Mouse (Mus musculus) midbrain, embryonic 15.5 days (tissue): Measurements from ENCODE around the gene Sult1b1. TPM values are rescaled to one million over a fixed set of nuclear protein-coding genes. Genes with fewer than 3 reads are reported as not detected.
"Not testable (repeated sequence)": the region's sequence is repeated elsewhere in the genome, so short reads cannot be mapped to it uniquely, and the experiment has no call there.

Source experiments
- ATAC-seq: fragments of 200-750 bp; cut with Nextera tagmentation; replicated peaks from 2 replicates; pipeline ENCODE4 v1.8.0; 2017; ENCODE audit warnings: moderate TSS enrichment
- H3K27ac ChIP-seq: fragments of 300-500 bp; sonication (generic); 2 replicates; pipeline ENCODE4 v1.5.1; 2015; ENCODE audit warnings: mild to moderate bottlenecking, inconsistent platforms
- H3K27me3 ChIP-seq: fragments of 300-500 bp; sonication (generic); replicated peaks from 2 replicates; pipeline ENCODE4 v1.6.1; 2015; ENCODE audit warnings: inconsistent platforms
- H3K36me3 ChIP-seq: fragments of 300-500 bp; sonication (generic); replicated peaks from 2 replicates; pipeline ENCODE4 v1.6.1; 2015; ENCODE audit warnings: inconsistent platforms
- H3K4me1 ChIP-seq: fragments of 300-500 bp; sonication (generic); 2 replicates; pipeline ENCODE4 v1.6.1; 2015; ENCODE audit warnings: inconsistent platforms
- H3K4me2 ChIP-seq: fragments of 300-500 bp; sonication (generic); 2 replicates; pipeline ENCODE4 v1.6.1; 2015; ENCODE audit warnings: inconsistent platforms, mild to moderate bottlenecking, moderate library complexity
- H3K4me3 ChIP-seq: fragments of 300-500 bp; sonication (generic); 2 replicates; pipeline ENCODE4 v1.5.1; 2015; ENCODE audit warnings: mild to moderate bottlenecking, inconsistent platforms
- H3K9ac ChIP-seq: fragments of 300-500 bp; sonication (generic); 2 replicates; pipeline ENCODE4 v1.6.1; 2015; ENCODE audit warnings: mild to moderate bottlenecking, inconsistent platforms
- H3K9me3 ChIP-seq: fragments of 300-500 bp; sonication (generic); 2 replicates; pipeline ENCODE4 v1.6.1; 2016; ENCODE audit warnings: inconsistent platforms
- WGBS: fragments of 180-500 bp; shearing (Covaris S2); methylation state at CpG from one replicate; pipeline ENCODE4 v1.1.7; 2015; ENCODE audit warnings: mixed read lengths; 5-methylcytosine and 5-hydroxymethylcytosine counted together
- polyA plus RNA-seq: library from polyadenylated mRNA; unstranded; fragments of >200 nt; fragmentation: Nextera tagmentation; extraction: Ambion mirVana; gene quantifications from 2 replicates; pipeline ENCODE4 v1.2.1, GENCODE M21; 2015

The Sult1b1 gene
- polyA plus RNA-seq, 1 experiment from 2014 or later, result not detected

DNA sequence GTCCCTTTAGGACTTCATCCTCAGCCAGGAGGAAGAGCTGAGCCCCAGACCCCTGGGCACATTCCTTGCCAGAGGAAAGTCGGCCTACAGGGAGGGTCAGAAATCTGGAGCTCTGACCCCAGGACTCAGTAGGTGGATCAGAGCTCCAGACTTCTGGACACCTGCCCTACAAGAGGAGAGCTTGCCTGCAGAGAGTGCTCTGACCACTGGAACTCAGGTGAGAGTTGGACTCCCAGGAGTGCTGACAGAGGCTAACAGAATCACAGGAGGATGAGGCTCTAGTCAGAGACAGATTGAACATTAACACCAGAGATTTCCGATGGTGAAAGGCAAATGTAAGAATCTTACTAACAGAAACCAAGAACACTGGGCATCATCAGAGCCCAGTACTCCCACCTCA lies 14.4 kb downstream of the Sult1b1 start:
- not testable (repeated sequence) for H3K9me3 ChIP-seq, H3K27me3 ChIP-seq

DNA sequence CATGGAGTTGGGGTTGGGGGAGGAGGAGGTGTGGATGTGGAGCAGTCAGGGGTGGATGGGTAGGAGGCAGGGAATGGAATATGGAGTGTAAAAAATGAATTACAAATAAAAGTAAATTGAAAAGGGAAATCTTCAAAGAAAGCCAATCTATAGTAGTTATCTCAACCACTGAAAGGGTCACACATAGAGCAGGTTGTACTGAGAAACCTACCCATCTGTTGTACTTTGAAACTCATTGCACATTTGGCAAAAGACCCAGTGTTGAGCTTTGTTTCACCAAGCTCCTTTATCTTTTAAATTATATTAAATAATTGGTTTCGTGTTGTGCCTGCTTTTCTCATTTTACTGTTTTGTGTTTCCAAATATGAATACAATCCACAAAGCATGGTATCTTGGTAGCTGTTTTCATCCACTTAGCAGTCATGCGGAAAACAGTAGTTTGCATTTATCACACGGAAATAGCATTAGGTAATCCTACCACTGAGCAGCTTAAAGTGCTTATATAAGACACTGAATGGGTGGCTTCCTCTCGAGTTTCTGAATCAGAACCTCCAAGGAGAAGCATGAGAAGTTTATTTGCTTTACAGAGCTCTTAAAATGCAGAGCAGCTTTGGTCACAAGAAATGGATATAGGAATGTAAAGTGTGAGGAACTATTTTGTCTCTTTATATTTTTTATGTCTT lies 32.1 kb downstream of the Sult1b1 start:
- Histone ChIP-seq H3K9ac (no peak overlapping the region), H3K9me3 (no peaks in the 10 kb centered on the region), H3K36me3 (no peaks in the 10 kb centered on the region), H3K27ac (no peak overlapping the region), H3K27me3 (no peaks in the 10 kb centered on the region), H3K4me3 (no peak overlapping the region), H3K4me2 (no peak overlapping the region), H3K4me1 (no peaks in the 10 kb centered on the region)
- 46% methylated on average over 4 of the region's 4 CpGs for WGBS
- no peak for ATAC-seq

More for the DNA sequence above, 14.4 kb downstream of the Sult1b1 start:
- H3K4me2 ChIP-seq, H3K9ac ChIP-seq, H3K4me3 ChIP-seq, H3K36me3 ChIP-seq, H3K27ac ChIP-seq, ATAC-seq, H3K4me1 ChIP-seq: not testable (repeated sequence)
- WGBS, result 89% methylated on average over 2 of the region's 2 CpGs

DNA sequence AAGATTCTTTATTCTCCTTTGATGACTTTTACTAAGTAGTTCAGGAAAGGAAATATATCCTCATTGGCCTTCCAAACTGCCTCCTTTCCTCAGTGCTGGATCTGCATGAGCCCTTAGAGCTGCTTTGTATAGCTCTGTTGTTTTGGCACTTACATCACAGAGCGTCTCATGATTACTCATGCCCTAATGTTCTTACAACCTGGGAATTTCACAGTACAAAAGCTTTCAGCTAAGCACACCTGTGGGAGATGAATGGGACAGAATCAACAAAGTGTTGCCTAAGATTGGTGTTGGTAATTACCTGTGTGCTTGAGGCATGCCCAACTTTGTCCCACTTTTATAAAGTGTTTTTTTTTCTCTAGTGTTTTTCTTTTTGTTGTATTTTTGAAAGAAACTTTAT lies 35.3 kb downstream of the Sult1b1 start:
- Histone ChIP-seq H3K4me3 (no peak overlapping the region), H3K9ac (no peak overlapping the region), H3K9me3 (no peaks in the 10 kb centered on the region), H3K27ac (no peak overlapping the region), H3K27me3 (no peaks in the 10 kb centered on the region), H3K36me3 (no peaks in the 10 kb centered on the region), H3K4me2 (no peak overlapping the region), H3K4me1 (no peaks in the 10 kb centered on the region)
- 58% methylated on average over 1 of the region's 1 CpGs for WGBS
- no peak for ATAC-seq

DNA sequence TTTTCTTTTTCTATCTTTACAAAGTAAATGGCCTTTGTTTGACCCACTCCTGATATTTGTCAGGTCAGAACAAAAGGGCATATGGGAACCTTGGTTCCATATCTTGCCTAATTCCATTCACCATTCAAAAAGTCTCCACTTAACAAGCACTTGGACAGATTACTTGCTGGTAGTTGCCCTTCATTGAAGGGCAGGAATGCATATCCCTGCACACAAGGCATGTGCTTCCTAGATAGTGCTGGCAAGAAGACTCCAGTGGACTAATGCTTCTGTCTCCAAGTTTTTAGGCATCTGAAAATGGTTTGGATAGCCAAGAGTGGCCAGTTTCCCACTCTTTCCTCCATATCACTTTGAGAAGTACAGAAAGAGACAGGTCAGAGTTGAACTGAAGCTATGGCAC lies 38.7 kb downstream of the Sult1b1 start:
- H3K27ac ChIP-seq, result no peak overlapping the region
- no peak for ATAC-seq
- no peaks in the 10 kb centered on the region for H3K4me1 ChIP-seq
- no peak overlapping the region for H3K4me3 ChIP-seq
- H3K36me3 ChIP-seq, result no peaks in the 10 kb centered on the region
- no peaks in the 10 kb centered on the region for H3K27me3 ChIP-seq
- no peak overlapping the region for H3K9ac ChIP-seq
- H3K9me3 ChIP-seq, result no peaks in the 10 kb centered on the region
- no peak overlapping the region for H3K4me2 ChIP-seq

DNA sequence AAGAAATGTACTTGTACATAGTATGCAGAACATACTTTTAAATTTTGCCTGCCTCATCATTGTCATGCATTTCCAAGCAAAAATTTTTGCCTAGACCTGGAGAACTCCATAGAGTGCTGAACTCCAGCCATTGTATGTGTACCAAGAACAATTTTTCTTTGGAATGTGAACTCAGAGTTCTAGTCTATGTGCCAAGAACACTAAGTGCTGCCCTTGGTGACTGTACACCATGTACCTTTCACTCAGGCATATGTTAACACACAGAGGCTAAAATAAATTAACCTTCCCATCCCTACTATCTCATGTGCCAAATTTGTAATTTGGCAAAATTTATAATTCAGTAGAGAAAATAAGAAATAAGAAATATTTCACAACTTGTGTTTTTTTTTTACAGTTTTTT lies 39.1 kb downstream of the Sult1b1 start:
- Histone ChIP-seq H3K27me3 (no peaks in the 10 kb centered on the region), H3K9ac (no peak overlapping the region), H3K9me3 (no peaks in the 10 kb centered on the region), H3K4me2 (no peak overlapping the region), H3K27ac (no peak overlapping the region), H3K4me1 (no peaks in the 10 kb centered on the region), H3K4me3 (no peak overlapping the region), H3K36me3 (no peaks in the 10 kb centered on the region)
- no peak for ATAC-seq

DNA sequence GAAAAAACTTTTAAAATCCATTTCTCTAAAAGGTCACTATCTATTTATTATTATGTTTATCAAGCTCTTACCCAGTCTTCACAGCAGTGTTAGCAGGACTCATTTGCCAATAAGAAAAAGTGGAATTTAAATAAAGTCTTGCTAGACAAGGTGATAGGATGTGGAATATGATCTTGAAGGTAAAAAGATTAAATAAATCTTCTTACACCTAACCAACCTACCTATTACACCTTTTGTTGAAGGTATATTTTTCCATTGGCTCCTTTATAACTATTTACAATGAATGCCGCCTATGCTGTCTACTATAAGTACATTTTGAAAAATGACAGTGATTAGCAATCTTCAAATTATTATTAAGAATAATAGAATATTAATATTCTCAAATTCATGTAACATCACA lies 47.2 kb downstream of the Sult1b1 start, which contains the start of gene Ugt2a1:
Ugt2a1 (minus strand) TSS at position 101 of the 400 bp plus-strand sequence.
- ATAC-seq, result no peak
- H3K9me3 ChIP-seq, result no peaks in the 10 kb centered on the region
- no peaks in the 10 kb centered on the region for H3K36me3 ChIP-seq
- H3K27ac ChIP-seq, result no peak within 1 kb of the TSS
- H3K4me1 ChIP-seq, result no peaks in the 10 kb centered on the region
- no peak within 1 kb of the TSS for H3K4me2 ChIP-seq
- no peak within 1 kb of the TSS for H3K4me3 ChIP-seq
- no peaks in the 10 kb centered on the region for H3K27me3 ChIP-seq
- no peak within 1 kb of the TSS for H3K9ac ChIP-seq
- 91% methylated on average over 1 of the region's 1 CpGs for WGBS

DNA sequence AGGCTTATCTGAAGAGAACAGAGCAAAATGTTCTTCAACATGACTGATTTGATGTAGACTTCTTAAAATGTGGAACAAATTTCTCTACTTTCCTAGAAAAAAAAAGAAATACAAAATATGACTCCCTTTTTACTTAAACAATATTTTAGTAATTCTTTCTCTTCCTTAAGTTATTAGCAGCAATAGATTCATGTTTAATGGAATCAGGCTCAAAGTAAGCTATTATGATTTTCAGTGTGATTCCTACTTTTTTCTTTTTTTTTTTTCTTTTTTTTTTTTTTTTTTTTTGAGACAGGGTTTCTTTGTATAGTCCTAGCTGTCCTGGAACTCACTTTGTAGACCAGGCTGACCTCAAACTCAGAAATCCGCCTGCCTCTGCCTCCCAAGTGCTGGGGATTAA lies 51.3 kb downstream of the Sult1b1 start, which contains the start of gene Gm43638:
Gm43638 (minus strand) TSS at position 101 of the 400 bp plus-strand sequence.
- not testable (repeated sequence) for H3K27ac ChIP-seq, H3K36me3 ChIP-seq, ATAC-seq, H3K9me3 ChIP-seq, H3K4me1 ChIP-seq, H3K9ac ChIP-seq, H3K27me3 ChIP-seq, H3K4me2 ChIP-seq, H3K4me3 ChIP-seq
- 96% methylated on average over 1 of the region's 1 CpGs for WGBS

DNA sequence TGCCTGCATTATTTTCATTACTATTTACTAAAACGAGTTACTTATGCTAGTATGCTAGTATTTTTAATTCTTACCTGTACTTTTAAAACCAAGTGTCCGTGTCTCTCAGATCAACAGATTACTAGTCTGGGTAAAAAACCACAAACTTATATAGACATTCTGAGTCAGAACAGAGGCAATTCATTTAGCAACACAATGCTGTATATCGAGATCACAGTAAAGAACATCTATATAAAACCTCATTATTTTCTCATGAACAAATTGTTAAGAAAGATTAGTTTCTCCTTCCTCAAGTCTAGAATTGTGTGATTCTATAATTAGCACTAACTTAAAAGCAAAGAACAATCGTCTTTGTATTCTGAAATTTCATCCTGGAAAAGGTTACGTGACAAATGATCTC lies 55.8 kb downstream of the Sult1b1 start, which contains the start of gene Ugt2a2:
Ugt2a2 (minus strand) TSS at position 101 of the 400 bp plus-strand sequence.
- Histone ChIP-seq H3K4me3 (no peak within 1 kb of the TSS), H3K36me3 (no peaks in the 10 kb centered on the region)
- WGBS, result 85% methylated on average over 5 of the region's 5 CpGs

More for the DNA sequence above, 55.8 kb downstream of the Sult1b1 start, which contains the start of gene Ugt2a2:
- Histone ChIP-seq H3K4me2 (no peak within 1 kb of the TSS), H3K4me1 (no peaks in the 10 kb centered on the region), H3K9ac (no peak within 1 kb of the TSS), H3K27ac (no peak within 1 kb of the TSS), H3K9me3 (no peaks in the 10 kb centered on the region), H3K27me3 (no peaks in the 10 kb centered on the region)
- no peak for ATAC-seq

Other genes with a start within 250 kb of the Sult1b1 start
- gene Ugt2a3, start 201.0 kb downstream of the Sult1b1 start, polyA plus RNA-seq, result not detected in 2 replicates
- gene Ugt2b38, start 114.0 kb downstream of the Sult1b1 start, polyA plus RNA-seq, result not detected in 2 replicates
- not detected in 2 replicates for gene Ugt2a2, start 55.9 kb downstream of the Sult1b1 start, polyA plus RNA-seq
- gene Gm43638, start 51.4 kb downstream of the Sult1b1 start, polyA plus RNA-seq, result not detected in 2 replicates
- not detected in 2 replicates for gene Ugt2a1, start 47.3 kb downstream of the Sult1b1 start, polyA plus RNA-seq
- gene Sult1d1, start 30.8 kb upstream of the Sult1b1 start, polyA plus RNA-seq, result not detected in 2 replicates
- gene Sult1e1, start 53.4 kb upstream of the Sult1b1 start, polyA plus RNA-seq, result not detected in 2 replicates
- gene Csn1s1, start 128.0 kb upstream of the Sult1b1 start, polyA plus RNA-seq, result not detected in 2 replicates
- gene Csn2, start 161.4 kb upstream of the Sult1b1 start, polyA plus RNA-seq, result not detected in 2 replicates
- gene Csn1s2a, start 236.4 kb upstream of the Sult1b1 start, polyA plus RNA-seq, result not detected in 2 replicates